Mouse (Mus musculus): ENCODE results near the gene Pdxk. TPM values are rescaled to one million over a fixed set of nuclear protein-coding genes. Genes with fewer than 3 reads are reported as not detected.
A peak's percentile ranks its signal among the peaks of the same experiment; 100 is the strongest.

The Pdxk gene
- total and polyA plus RNA-seq, 3 experiments = 4.3 to 6.8 (median 6.4) TPM

GRCm38 (mm10) chr10:78465472-78465871, 697 bp upstream of the Pdxk start:
- in situ Hi-C loops (cut with MboI; ENCODE audit: low pct_ligation_motif_present, low pct_unique_long_range_greater_than_20kb, low sequenced_read_pairs) = no loop called here
- no peak for DNase-seq (ENCODE audit: extremely low read depth)
- dilution Hi-C loops (cut with MboI; ENCODE audit: extremely low pct_ligation_motif_present, extremely low pct_unique_long_range_greater_than_20kb, low sequenced_read_pairs) = no loop called here
- Histone ChIP-seq H3K4me3 (replicated peaks in 1 of 3; ENCODE audit: low read depth in 2 of 3, low read length in 2 of 3, poor library complexity in 1 of 3) (no peak overlapping the region), H3K9me3 (replicated peaks; ENCODE audit: low read length) (no peaks in the 10 kb centered on the region), H3K36me3 (replicated peaks in 1 of 2; ENCODE audit: control insufficient read depth in 1 of 2, insufficient read depth in 1 of 2, low read length in 1 of 2) (peaks cover 0 to 4% of the 10 kb centered on the region in 2 experiments), H3K27me3 (replicated peaks) (peaks cover 29% of the 10 kb centered on the region), H3K27ac (ENCODE audit: insufficient read depth, low read depth) (no peak overlapping the region), H3K4me1 (ENCODE audit: control insufficient read depth in 1 of 2, insufficient read depth in 2 of 2) (peaks cover 16 to 50% of the 10 kb centered on the region in 2 experiments), H3K79me2 (replicated peaks; ENCODE audit: control insufficient read depth, extremely low read depth, insufficient read depth, poor library complexity, severe bottlenecking) (no peaks in the 10 kb centered on the region), H3K4me2 (ENCODE audit: insufficient read depth, low read depth, poor library complexity, severe bottlenecking) (0 out of 2 replicates have a peak overlapping the region, but pooled peaks have one; percentile 34), H3K9ac (ENCODE audit: insufficient read depth, low read depth) (no peak overlapping the region)
- TF ChIP-seq UBTF (IDR thresholded peaks at IDR 0.05; ENCODE audit: low read depth, low read length) (no peak), POLR2A (IDR thresholded peaks at IDR 0.05; ENCODE audit: low read depth, low read length) (no peak), GABPA (IDR thresholded peaks at IDR 0.05; ENCODE audit: insufficient replicate concordance, low read depth, low read length) (no peak), ZMIZ1 (IDR thresholded peaks at IDR 0.05; ENCODE audit: low read depth, low read length) (no peak), SMC3 (IDR thresholded peaks at IDR 0.05; ENCODE audit: low read depth, low read length) (no peak), SIN3A (IDR thresholded peaks at IDR 0.05; ENCODE audit: low read length) (no peak), KAT2A (IDR thresholded peaks at IDR 0.05; ENCODE audit: insufficient replicate concordance, low read length) (no peak), JUND (conservative IDR thresholded peaks at IDR 0.05; ENCODE audit: low read depth, low read length) (no peak), NRF1 (IDR thresholded peaks at IDR 0.05; ENCODE audit: low read depth, low read length) (no peak), PAX5 (IDR thresholded peaks at IDR 0.05; ENCODE audit: low read length) (no peak), MAFK (IDR thresholded peaks at IDR 0.05; ENCODE audit: insufficient replicate concordance, low read length) (no peak), USF1 (IDR thresholded peaks at IDR 0.05; ENCODE audit: low read depth, low read length) (no peak), MAX (IDR thresholded peaks at IDR 0.05; ENCODE audit: low read length) (no peak), CTCF (conservative IDR thresholded peaks at IDR 0.05 in 1 of 2, IDR thresholded peaks at IDR 0.05 in 1 of 2; ENCODE audit: low read depth in 2 of 2, low read length in 2 of 2) (no peak), MEF2A (IDR thresholded peaks at IDR 0.05; ENCODE audit: borderline replicate concordance, low read depth, low read length) (no peak), ZNF384 (IDR thresholded peaks at IDR 0.05; ENCODE audit: low read depth, low read length) (no peak)

- Histone ChIP-seq H3K27ac (ENCODE audit: insufficient read depth, low read depth) (no peak overlapping the region), H3K9me3 (replicated peaks; ENCODE audit: low read length) (no peaks in the 10 kb centered on the region), H3K4me1 (ENCODE audit: control insufficient read depth in 1 of 2, insufficient read depth in 2 of 2) (peaks cover 20 to 60% of the 10 kb centered on the region in 2 experiments), H3K4me3 (replicated peaks in 1 of 3; ENCODE audit: low read depth in 2 of 3, low read length in 2 of 3, poor library complexity in 1 of 3) (peak overlapping the region; percentile 59 to 74 (median 74)), H3K36me3 (replicated peaks in 1 of 2; ENCODE audit: control insufficient read depth in 1 of 2, insufficient read depth in 1 of 2, low read length in 1 of 2) (peaks cover 0 to 4% of the 10 kb centered on the region in 2 experiments), H3K4me2 (ENCODE audit: insufficient read depth, low read depth, poor library complexity, severe bottlenecking) (peak overlapping the region; percentile 78), H3K79me2 (replicated peaks; ENCODE audit: control insufficient read depth, extremely low read depth, insufficient read depth, poor library complexity, severe bottlenecking) (no peaks in the 10 kb centered on the region), H3K27me3 (replicated peaks) (peaks cover 19% of the 10 kb centered on the region), H3K9ac (ENCODE audit: insufficient read depth, low read depth) (peak overlapping the region; percentile 35)
- DNase-seq (ENCODE audit: extremely low read depth) = no peak
- in situ Hi-C loops (cut with MboI; ENCODE audit: low pct_ligation_motif_present, low pct_unique_long_range_greater_than_20kb, low sequenced_read_pairs) (no loop called here), dilution Hi-C loops (cut with MboI; ENCODE audit: extremely low pct_ligation_motif_present, extremely low pct_unique_long_range_greater_than_20kb, low sequenced_read_pairs) (no loop called here)
- TF ChIP-seq CHD1 (IDR thresholded peaks at IDR 0.05; ENCODE audit: low read depth, low read length) (no peak), SIN3A (IDR thresholded peaks at IDR 0.05; ENCODE audit: low read length) (no peak), MAFK (IDR thresholded peaks at IDR 0.05; ENCODE audit: insufficient replicate concordance, low read length) (no peak), MEF2A (IDR thresholded peaks at IDR 0.05; ENCODE audit: borderline replicate concordance, low read depth, low read length) (no peak), TBP (conservative IDR thresholded peaks at IDR 0.05; ENCODE audit: low read depth, low read length) (no peak), E2F4 (IDR thresholded peaks at IDR 0.05; ENCODE audit: insufficient replicate concordance, low read depth, low read length) (no peak), BHLHE40 (IDR thresholded peaks at IDR 0.05; ENCODE audit: low read depth, low read length) (no peak)
Observed at GRCm38 (mm10) chr10:78464201-78464791, 479 bp downstream of the Pdxk start.
